Mouse (Mus musculus) CH12.LX (cell line): Measurements from ENCODE around the gene Fgfr3.

Source experiments
- BHLHE40 ChIP-seq: IDR thresholded peaks from 2 replicates; pipeline ENCODE4 v1.6.1; 2011; ENCODE audit warnings: mild to moderate bottlenecking, low read depth, low read length, improper control_type of control experiment
- CTCF ChIP-seq, 2 experiments: IDR thresholded peaks in 1 of 2; conservative IDR thresholded peaks in 1 of 2; 2 replicates each; pipeline ENCODE4 v1.5.1; 2011 to 2012; ENCODE audit warnings: low read depth in 2 of 2, low read length in 2 of 2, improper control_type of control experiment in 1 of 2, inconsistent platforms in 1 of 2, mild to moderate bottlenecking in 1 of 2, moderate library complexity in 1 of 2
- EP300 ChIP-seq: IDR thresholded peaks from 2 replicates; pipeline ENCODE4 v1.6.1; 2011; ENCODE audit warnings: low read length, improper control_type of control experiment
- GABPA ChIP-seq: IDR thresholded peaks from 2 replicates; pipeline ENCODE4 v1.6.1; 2012; ENCODE audit warnings: low read depth, low read length, improper control_type of control experiment, inconsistent platforms; ENCODE audit not compliant: insufficient replicate concordance
- JUND ChIP-seq: conservative IDR thresholded peaks from 2 replicates; pipeline ENCODE4 v1.6.1; 2011; ENCODE audit warnings: low read depth, low read length, improper control_type of control experiment
- MAX ChIP-seq: IDR thresholded peaks from 2 replicates; pipeline ENCODE4 v1.6.1; 2011; ENCODE audit warnings: low read length, improper control_type of control experiment
- MYC ChIP-seq: IDR thresholded peaks from 2 replicates; pipeline ENCODE4 v1.6.1; 2011; ENCODE audit warnings: low read depth, mild to moderate bottlenecking, improper control_type of control experiment, low read length
- NRF1 ChIP-seq: IDR thresholded peaks from 2 replicates; pipeline ENCODE4 v1.6.1; 2014; ENCODE audit warnings: low read depth, mild to moderate bottlenecking, inconsistent platforms, low read length, improper control_type of control experiment, moderate library complexity
- POLR2A ChIP-seq: IDR thresholded peaks from 2 replicates; pipeline ENCODE4 v1.6.1; 2011; ENCODE audit warnings: low read depth, mild to moderate bottlenecking, improper control_type of control experiment, low read length
- TBP ChIP-seq: conservative IDR thresholded peaks from 2 replicates; pipeline ENCODE4 v1.6.1; 2011; ENCODE audit warnings: low read depth, low read length, improper control_type of control experiment
- UBTF ChIP-seq: IDR thresholded peaks from 2 replicates; pipeline ENCODE4 v1.6.1; 2012; ENCODE audit warnings: low read depth, mild to moderate bottlenecking, inconsistent platforms, low read length, improper control_type of control experiment, moderate library complexity
- ZNF384 ChIP-seq: IDR thresholded peaks from 2 replicates; pipeline ENCODE4 v1.6.1; 2012; ENCODE audit warnings: low read depth, low read length, improper control_type of control experiment, inconsistent platforms

- TF ChIP-seq CTCF (conservative IDR thresholded peaks at IDR 0.05 in 1 of 2, IDR thresholded peaks at IDR 0.05 in 1 of 2; ENCODE audit: low read depth in 2 of 2, low read length in 2 of 2) (no peak), GABPA (no peak), BHLHE40 (no peak), NRF1 (no peak), MYC (no peak), UBTF (no peak), POLR2A (no peak), EP300 (no peak), JUND (no peak), MAX (no peak), ZNF384 (no peak), TBP (no peak)
Observed at GRCm38 (mm10) chr5:33689852-33690645, 31.4 kb upstream of the Fgfr3 start.
